In the genomic region with DNA sequence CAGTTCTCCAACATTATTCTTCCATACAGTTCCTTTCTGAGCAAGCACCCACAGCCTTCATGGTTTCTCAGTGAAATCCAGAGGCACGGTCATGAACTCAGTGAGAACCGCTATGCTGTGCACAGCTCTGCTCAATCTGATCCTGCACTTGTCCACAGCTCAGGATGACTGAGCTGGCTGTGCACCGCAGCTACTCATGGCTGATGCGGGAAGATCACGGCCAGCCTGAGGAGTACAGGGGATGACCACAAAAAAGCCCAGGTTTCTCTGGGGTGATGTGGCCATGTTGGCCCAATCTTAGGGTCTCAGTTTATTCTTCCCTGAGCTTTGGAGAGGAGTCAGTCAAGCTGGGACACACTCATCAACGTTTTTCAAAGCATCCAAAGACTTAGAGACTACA, we compare ENCODE assay signal across 8 mouse cellular contexts.
DNase-seq lines count a peak whose midpoint lies in the region; ATAC-seq and TF ChIP-seq lines count a peak whose summit lies in the region.

No protein-coding gene starts in this region.

- no peak for TF ChIP-seq CTCF in layer of hippocampus, adult 2 months (conservative IDR thresholded peaks at IDR 0.05)
- no peak for TF ChIP-seq CTCF in midbrain, postnatal 0 days (IDR thresholded peaks at IDR 0.05)

- H3K36me3 ChIP-seq in forebrain, embryonic 12.5 days (replicated peaks), result no peaks in the 10 kb centered on the region
- H3K36me3 ChIP-seq in intestine, embryonic 16.5 days (ENCODE audit: control insufficient read depth, insufficient read depth, low read length), result no peaks in the 10 kb centered on the region
- no peaks in the 10 kb centered on the region for H3K36me3 ChIP-seq in midbrain, postnatal 0 days (ENCODE audit: insufficient read depth, low read length)

- DNase-seq in layer of hippocampus, adult 2 months (ENCODE audit: low spot score in 2 of 2), result no peak
- no peak for DNase-seq in layer of hippocampus, postnatal 25 days (ENCODE audit: extremely low spot score in 1 of 2, low spot score in 1 of 2)
- no peak for DNase-seq in midbrain, postnatal 0 days (ENCODE audit: low spot score)
- DNase-seq in spleen, adult 18-20 months, result no peak
- no peak for DNase-seq in embryo, embryonic 9.5 days (ENCODE audit: extremely low spot score)

- peaks cover 12% of the 10 kb centered on the region for H3K4me1 ChIP-seq in forebrain, embryonic 12.5 days
- H3K4me1 ChIP-seq in intestine, embryonic 16.5 days (ENCODE audit: control insufficient read depth, insufficient read depth, low read length), result no peaks in the 10 kb centered on the region
- 0 out of 2 replicates have a peak, but pooled peaks cover 3% of the 10 kb centered on the region for H3K4me1 ChIP-seq in midbrain, postnatal 0 days (ENCODE audit: insufficient read depth, low read length)

- H3K27ac ChIP-seq in layer of hippocampus, adult 2 months, result peak overlapping the region; percentile 94
- no peak overlapping the region for H3K27ac ChIP-seq in forebrain, embryonic 12.5 days
- no peak overlapping the region for H3K27ac ChIP-seq in intestine, embryonic 16.5 days (ENCODE audit: low read length)
- H3K27ac ChIP-seq in midbrain, postnatal 0 days (ENCODE audit: low read depth, low read length), result peak overlapping the region; percentile 48; the same call in 1 of the 2 replicates

- no peaks in the 10 kb centered on the region for H3K9me3 ChIP-seq in forebrain, embryonic 12.5 days
- H3K9me3 ChIP-seq in intestine, embryonic 16.5 days (ENCODE audit: control insufficient read depth, low read length), result no peaks in the 10 kb centered on the region
- no peaks in the 10 kb centered on the region for H3K9me3 ChIP-seq in midbrain, postnatal 0 days (ENCODE audit: low read length)

- peak; percentile 5; the same call in 1 of the 2 replicates for ATAC-seq in forebrain, embryonic 12.5 days (ENCODE audit: low FRiP score)
- 0 out of 2 replicates have a peak, but pooled peaks have one; percentile 10 for ATAC-seq in intestine, embryonic 16.5 days
- peak; percentile 31; the same call in 1 of the 2 replicates for ATAC-seq in midbrain, postnatal 0 days (ENCODE audit: low FRiP score)
- no peak for ATAC-seq in erythroblast, adult 5-6 weeks (replicated peaks; ENCODE audit: low FRiP score, poor library complexity, severe bottlenecking)

- H3K4me3 ChIP-seq in layer of hippocampus, adult 2 months, result peak overlapping the region; percentile 90
- peak overlapping the region; percentile 55 for H3K4me3 ChIP-seq in forebrain, embryonic 12.5 days (replicated peaks)
- peak overlapping the region; percentile 60; the same call in 1 of the 2 replicates for H3K4me3 ChIP-seq in intestine, embryonic 16.5 days (ENCODE audit: low read length)
- peak overlapping the region; percentile 50 for H3K4me3 ChIP-seq in midbrain, postnatal 0 days (ENCODE audit: low read depth, low read length)

- 72% methylated on average over 6 of the region's 6 CpGs for WGBS in forebrain, embryonic 12.5 days
- WGBS in intestine, embryonic 16.5 days, result 71% methylated on average over 6 of the region's 6 CpGs
- 74% methylated on average over 6 of the region's 6 CpGs for WGBS in midbrain, postnatal 0 days

- 0 out of 2 replicates have a peak overlapping the region, but pooled peaks have one; percentile 51 for H3K9ac ChIP-seq in forebrain, embryonic 12.5 days
- H3K9ac ChIP-seq in intestine, embryonic 16.5 days (ENCODE audit: low read depth, low read length), result no peak overlapping the region
- no peak overlapping the region for H3K9ac ChIP-seq in midbrain, postnatal 0 days (replicated peaks; ENCODE audit: low read length, poor library complexity, severe bottlenecking)

- peak overlapping the region; percentile 66 for H3K4me2 ChIP-seq in forebrain, embryonic 12.5 days
- H3K4me2 ChIP-seq in intestine, embryonic 16.5 days (ENCODE audit: low read depth, low read length), result peak overlapping the region; percentile 66
- H3K4me2 ChIP-seq in midbrain, postnatal 0 days (ENCODE audit: low read depth, low read length, poor library complexity, severe bottlenecking), result peak overlapping the region; percentile 55

- peaks cover 26% of the 10 kb centered on the region for H3K27me3 ChIP-seq in forebrain, embryonic 12.5 days
- H3K27me3 ChIP-seq in intestine, embryonic 16.5 days (replicated peaks; ENCODE audit: control insufficient read depth, insufficient read depth, low read length), result 0 out of 2 replicates have a peak, but pooled peaks cover 3% of the 10 kb centered on the region
- peaks cover 14% of the 10 kb centered on the region; the same call in 1 of the 2 replicates for H3K27me3 ChIP-seq in midbrain, postnatal 0 days (ENCODE audit: insufficient read depth, low read length)

Comparison
In these comparisons a context has a peak if more than half of its experiments do, and no peak if none do; other contexts are left out.
1. H3K27ac ChIP-seq: peak in layer of hippocampus, adult 2 months (single experiment) and midbrain, postnatal 0 days (single experiment); none in forebrain, embryonic 12.5 days (single experiment) and intestine, embryonic 16.5 days (single experiment).
2. Peak in every context shown above with its lines, with median percentiles within 50 percentile points of each other: H3K4me3 ChIP-seq and H3K4me2 ChIP-seq.